Mouse (Mus musculus) myocyte (in vitro differentiated cells): ENCODE results near the gene Pan2.

Experiments
- CEBPB ChIP-seq: IDR thresholded peaks from 2 replicates; pipeline ENCODE4 v1.6.1; 2011; ENCODE audit warnings: mild to moderate bottlenecking, moderate library complexity; ENCODE audit not compliant: poor library complexity, insufficient read depth, severe bottlenecking
- E2F4 ChIP-seq: IDR thresholded peaks from one replicate; pipeline ENCODE4 v1.6.1; 2011; ENCODE audit warnings: mild to moderate bottlenecking, control low read depth, moderate library complexity; ENCODE audit not compliant: insufficient read depth
- MAX ChIP-seq: IDR thresholded peaks from one replicate; pipeline ENCODE4 v1.6.1; 2011; ENCODE audit warnings: low read depth, mild to moderate bottlenecking, control low read depth
- MYOD1 ChIP-seq, 3 experiments: IDR thresholded peaks; one replicate each; pipeline ENCODE4 v1.6.1; 2011; ENCODE audit warnings: control low read depth in 2 of 3, low read depth in 2 of 3, mild to moderate bottlenecking in 2 of 3, moderate library complexity in 1 of 3; ENCODE audit not compliant: insufficient read length in 2 of 3, control insufficient read depth in 1 of 3
- MYOG ChIP-seq, 3 experiments: IDR thresholded peaks; one replicate each; pipeline ENCODE4 v1.6.1; 2011; ENCODE audit warnings: control low read depth in 2 of 3, low read depth in 2 of 3, mild to moderate bottlenecking in 2 of 3; ENCODE audit not compliant: insufficient read length in 2 of 3, control insufficient read depth in 1 of 3, insufficient read depth in 1 of 3
- POLR2A ChIP-seq: IDR thresholded peaks from one replicate; pipeline ENCODE4 v1.6.1; 2011; ENCODE audit warnings: low read depth, mild to moderate bottlenecking, control low read depth, moderate library complexity; ENCODE audit not compliant: insufficient read length
- POLR2AphosphoS2 ChIP-seq: IDR thresholded peaks from one replicate; pipeline ENCODE4 v1.6.1; 2011; ENCODE audit warnings: low read depth, control low read depth; ENCODE audit not compliant: insufficient read length
- SRF ChIP-seq: IDR thresholded peaks from one replicate; pipeline ENCODE4 v1.6.1; 2011; ENCODE audit warnings: low read depth; ENCODE audit not compliant: control insufficient read depth, insufficient read length
- TCF12 ChIP-seq: IDR thresholded peaks from one replicate; pipeline ENCODE4 v1.6.1; 2011; ENCODE audit warnings: mild to moderate bottlenecking, control low read depth; ENCODE audit not compliant: poor library complexity, insufficient read depth, severe bottlenecking
- TCF3 ChIP-seq: IDR thresholded peaks from one replicate; pipeline ENCODE4 v1.6.1; 2011; ENCODE audit warnings: low read depth, control low read depth; ENCODE audit not compliant: insufficient read length
- USF1 ChIP-seq: IDR thresholded peaks from one replicate; pipeline ENCODE4 v1.6.1; 2011; ENCODE audit warnings: low read depth, mild to moderate bottlenecking, control low read depth, moderate library complexity

DNA sequence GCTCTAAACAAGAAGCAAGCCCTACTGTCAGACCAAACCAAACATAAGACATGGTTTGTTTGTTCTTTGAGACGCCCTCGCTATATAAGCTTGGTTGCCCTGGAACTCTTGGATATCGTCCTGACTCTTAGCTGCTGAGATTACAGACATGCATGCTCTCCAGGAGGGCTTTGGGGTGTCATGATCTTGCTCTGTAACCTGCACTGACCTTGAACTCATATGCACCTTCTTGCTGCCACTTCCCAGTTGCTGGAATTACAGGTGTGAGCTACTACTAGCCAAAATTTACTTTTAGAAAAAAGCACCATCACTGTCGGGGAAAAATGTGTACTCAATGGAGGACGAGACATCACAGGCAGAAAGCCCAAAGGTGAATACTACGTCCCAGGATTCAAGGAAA, 66.5 kb downstream of the Pan2 start:
- TF ChIP-seq SRF (no peak), POLR2AphosphoS2 (no peak), POLR2A (no peak), CEBPB (no peak), USF1 (no peak), MAX (no peak), E2F4 (no peak), TCF3 (no peak), MYOD1 (IDR thresholded peaks at IDR 0.05; ENCODE audit: control insufficient read depth in 1 of 3, insufficient read length in 2 of 3, low read depth in 2 of 3) (no peak), MYOG (IDR thresholded peaks at IDR 0.05; ENCODE audit: control insufficient read depth in 1 of 3, insufficient read depth in 1 of 3, insufficient read length in 2 of 3, low read depth in 2 of 3) (no peak), TCF12 (no peak)
